Mouse (Mus musculus): ENCODE results near the gene Prl3d1.
"Not testable (repeated sequence)": the region's sequence is repeated elsewhere in the genome, so short reads cannot be mapped to it uniquely, and the experiment has no call there.

Prl3d1 gene

GRCm38 (mm10) chr13:27093890-27094289, at the start of gene Prl3d1:
Gene Prl3d1 (plus strand): TSS chr13:27094190.
- not testable (repeated sequence) for DNase-seq (ENCODE audit: extremely low read depth, insufficient read length, low spot score)

- DNase-seq (ENCODE audit: extremely low read depth, insufficient read length, low spot score) = no peak
These were observed 36.7 kb upstream of the Prl3d1 start, which contains the start of gene Prl for GRCm38 (mm10) chr13:27057270-27057669. Gene Prl (plus strand): TSS chr13:27057570.

GRCm38 (mm10) chr13:27059177-27059576, 34.8 kb upstream of the Prl3d1 start:
- DNase-seq (ENCODE audit: extremely low read depth, insufficient read length, low spot score) = no peak

- not testable (repeated sequence) for DNase-seq (ENCODE audit: extremely low read depth, insufficient read length, low spot score)
These were observed 27.4 kb downstream of the Prl3d1 start, which contains the start of gene Prl3d2 for GRCm38 (mm10) chr13:27121398-27121797. Gene Prl3d2 (plus strand): TSS chr13:27121698.

- peak; percentile 11 for DNase-seq (ENCODE audit: extremely low read depth, insufficient read length, low spot score)
These were observed 54.3 kb downstream of the Prl3d1 start for GRCm38 (mm10) chr13:27148264-27148663.
